Mouse (Mus musculus) lung, adult 2 months (tissue): ENCODE results near the gene Ankrd27.

Experiments used
- CTCF ChIP-seq: fragments of 200-500 bp; IDR thresholded peaks from 2 replicates; pipeline ENCODE4 v1.5.1; 2011; ENCODE audit warnings: mild to moderate bottlenecking, low read length, control low read depth; ENCODE audit not compliant: insufficient read depth
- POLR2A ChIP-seq: fragments of 200-500 bp; IDR thresholded peaks from 2 replicates; pipeline ENCODE4 v1.6.1; 2011; ENCODE audit warnings: low read depth, mild to moderate bottlenecking, control low read depth, low read length, borderline replicate concordance; ENCODE audit errors: extremely low read depth

GRCm38 (mm10) chr7:35584786-35585190 lies 1.3 kb upstream of the Ankrd27 start:
- TF ChIP-seq CTCF (no peak), POLR2A (no peak)
